Mouse (Mus musculus) left cerebral cortex, adult 11 months (tissue): ENCODE measurements around the gene En1.

ENCODE experiments used
- DNase-seq: peaks from one replicate; pipeline ENCODE4 v3.0.0; 2022; ENCODE audit warnings: low spot score

Gene En1

GRCm38 (mm10) chr1:120600149-120600445 is 2.1 kb upstream of the En1 start:
- no peak for DNase-seq

GRCm38 (mm10) chr1:120600516-120601252 is 1.5 kb upstream of the En1 start:
- DNase-seq = no peak

DNA sequence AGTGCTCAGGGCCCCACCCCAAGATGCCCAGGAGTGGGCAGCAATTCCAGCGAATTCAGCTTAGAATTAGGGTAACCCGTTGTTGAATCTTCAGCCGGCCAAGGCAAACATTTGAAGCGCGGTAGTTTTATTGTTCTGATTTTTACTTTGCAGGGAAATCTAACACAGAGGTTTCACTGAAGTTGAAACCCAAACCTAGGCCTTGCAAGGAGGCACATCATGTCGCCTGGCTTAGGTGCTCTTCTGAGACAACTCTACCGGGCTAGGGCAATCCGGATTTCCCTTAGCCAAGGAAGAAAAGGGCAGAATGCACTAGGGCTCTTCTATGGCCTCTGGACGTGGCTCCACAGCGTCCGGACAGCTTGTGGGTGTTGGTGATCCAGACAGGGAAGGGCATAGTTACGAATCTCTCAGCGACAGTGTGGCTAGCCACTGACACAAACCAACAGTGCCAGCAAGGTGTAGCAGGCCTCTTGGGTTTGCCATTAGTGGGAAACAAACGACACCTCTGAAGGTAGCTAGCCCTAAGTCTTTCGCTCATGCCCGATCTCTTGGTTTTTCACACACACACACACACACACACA is 873 bp upstream of the En1 start:
- no peak for DNase-seq

DNA sequence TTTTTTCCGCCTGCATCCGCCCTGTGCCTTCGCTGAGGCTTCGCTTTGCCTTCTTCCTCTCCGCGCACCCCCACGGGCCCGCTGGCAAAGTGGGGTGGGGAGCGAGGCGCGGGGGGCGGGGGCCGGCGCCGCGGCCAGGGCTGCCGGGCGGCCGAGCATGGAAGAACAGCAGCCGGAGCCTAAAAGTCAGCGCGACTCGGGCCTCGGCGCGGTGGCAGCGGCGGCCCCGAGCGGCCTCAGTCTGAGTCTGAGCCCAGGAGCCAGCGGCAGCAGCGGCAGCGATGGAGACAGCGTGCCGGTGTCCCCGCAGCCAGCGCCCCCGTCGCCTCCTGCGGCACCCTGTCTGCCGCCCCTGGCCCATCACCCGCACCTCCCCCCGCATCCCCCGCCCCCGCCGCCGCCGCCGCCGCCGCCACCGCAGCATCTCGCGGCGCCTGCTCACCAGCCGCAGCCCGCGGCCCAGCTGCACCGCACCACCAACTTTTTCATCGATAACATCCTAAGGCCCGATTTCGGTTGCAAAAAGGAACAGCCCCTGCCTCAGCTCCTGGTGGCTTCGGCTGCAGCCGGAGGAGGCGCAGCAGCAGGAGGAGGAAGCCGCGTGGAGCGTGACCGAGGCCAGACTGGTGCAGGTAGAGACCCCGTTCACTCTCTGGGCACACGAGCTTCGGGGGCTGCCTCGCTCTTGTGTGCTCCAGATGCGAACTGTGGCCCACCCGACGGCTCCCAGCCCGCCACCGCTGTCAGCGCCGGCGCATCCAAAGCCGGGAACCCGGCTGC is 848 bp downstream of the En1 start:
- no peak for DNase-seq

DNA sequence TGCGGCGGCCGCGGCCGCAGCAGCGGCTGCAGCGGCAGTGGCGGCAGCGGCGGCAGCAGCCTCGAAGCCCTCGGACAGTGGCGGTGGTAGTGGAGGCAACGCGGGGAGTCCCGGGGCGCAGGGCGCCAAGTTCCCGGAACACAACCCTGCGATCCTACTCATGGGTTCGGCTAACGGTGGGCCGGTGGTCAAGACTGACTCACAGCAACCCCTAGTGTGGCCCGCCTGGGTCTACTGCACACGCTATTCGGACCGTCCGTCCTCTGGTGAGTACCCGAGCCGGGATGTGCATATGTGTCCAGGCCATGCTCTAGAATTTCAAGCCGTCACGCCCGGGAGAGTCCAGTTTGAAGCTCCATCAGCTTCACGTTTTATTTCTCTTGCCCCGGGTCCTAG is 1.4 kb downstream of the En1 start:
- no peak for DNase-seq

- no peak for DNase-seq
Measured at GRCm38 (mm10) chr1:120604431-120605142, 2.4 kb downstream of the En1 start.

- no peak for DNase-seq
Measured at GRCm38 (mm10) chr1:120605143-120605435, 2.9 kb downstream of the En1 start.

GRCm38 (mm10) chr1:120605521-120606310 is 3.5 kb downstream of the En1 start:
- DNase-seq = no peak

- no peak for DNase-seq
Measured at GRCm38 (mm10) chr1:120606641-120607575, 4.7 kb downstream of the En1 start.

DNA sequence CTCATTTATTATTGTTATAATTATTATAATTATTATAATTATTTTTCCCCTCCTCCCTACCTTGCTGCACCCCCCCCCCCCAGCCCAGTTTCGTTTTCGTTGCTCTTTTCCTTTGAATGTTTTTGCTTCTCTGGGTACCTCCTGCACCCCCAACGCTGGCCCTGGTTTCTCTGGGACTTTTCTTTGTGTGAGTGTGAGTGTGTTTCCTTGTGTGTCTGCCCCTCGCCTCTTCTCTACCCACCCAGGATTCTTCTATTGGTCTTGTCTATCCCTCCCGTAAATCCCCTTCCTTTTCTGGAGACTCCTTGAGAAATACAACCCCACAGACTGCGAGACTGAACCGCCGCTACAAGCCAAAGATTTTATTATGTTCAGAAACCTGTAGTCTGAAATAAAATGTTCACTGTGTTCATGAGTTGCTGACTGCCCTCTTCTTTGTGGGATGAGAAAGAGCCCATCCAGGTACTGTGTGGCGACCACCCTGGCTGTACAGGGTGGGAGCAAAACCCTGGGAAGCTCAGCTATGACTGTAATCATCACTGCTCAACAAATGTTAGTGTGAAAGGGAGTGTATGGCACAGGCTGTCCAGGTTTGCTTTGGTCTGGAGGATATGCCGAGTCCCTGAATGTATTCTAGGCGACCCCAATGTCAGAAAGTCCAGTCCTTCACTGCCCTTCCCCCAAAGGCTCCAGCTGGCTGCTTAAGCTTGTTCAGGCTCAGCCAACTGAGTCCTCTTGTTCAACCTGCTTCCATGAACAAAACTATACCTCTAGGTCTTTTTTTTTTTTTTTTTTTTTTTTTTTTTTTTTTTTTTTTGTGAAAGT is 5.6 kb downstream of the En1 start:
- no peak for DNase-seq

DNA sequence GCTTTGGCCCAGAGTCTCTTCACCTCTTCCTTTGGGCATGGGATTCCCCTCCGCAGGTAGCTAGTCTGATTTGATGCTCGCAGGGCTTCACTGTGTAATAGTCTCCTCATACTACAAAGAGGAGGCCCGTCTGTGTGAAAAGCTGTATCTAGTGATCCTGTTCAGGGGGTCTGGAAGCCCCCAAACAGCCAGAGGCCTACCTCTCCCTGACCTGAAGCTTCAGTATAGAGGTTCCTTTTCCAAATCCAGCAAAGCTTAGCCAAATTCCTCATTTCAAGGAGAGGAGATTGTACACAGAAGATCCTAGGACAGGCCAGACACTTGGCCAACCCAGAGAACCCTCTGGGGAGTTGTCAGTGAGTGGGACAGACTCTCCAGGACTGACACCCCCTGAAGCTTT is 6.2 kb downstream of the En1 start:
- DNase-seq = no peak

GRCm38 (mm10) chr1:120609611-120610010 is 7.4 kb downstream of the En1 start:
- DNase-seq = no peak

- DNase-seq = no peak
Measured at GRCm38 (mm10) chr1:120613461-120614306, 11.5 kb downstream of the En1 start.

DNA sequence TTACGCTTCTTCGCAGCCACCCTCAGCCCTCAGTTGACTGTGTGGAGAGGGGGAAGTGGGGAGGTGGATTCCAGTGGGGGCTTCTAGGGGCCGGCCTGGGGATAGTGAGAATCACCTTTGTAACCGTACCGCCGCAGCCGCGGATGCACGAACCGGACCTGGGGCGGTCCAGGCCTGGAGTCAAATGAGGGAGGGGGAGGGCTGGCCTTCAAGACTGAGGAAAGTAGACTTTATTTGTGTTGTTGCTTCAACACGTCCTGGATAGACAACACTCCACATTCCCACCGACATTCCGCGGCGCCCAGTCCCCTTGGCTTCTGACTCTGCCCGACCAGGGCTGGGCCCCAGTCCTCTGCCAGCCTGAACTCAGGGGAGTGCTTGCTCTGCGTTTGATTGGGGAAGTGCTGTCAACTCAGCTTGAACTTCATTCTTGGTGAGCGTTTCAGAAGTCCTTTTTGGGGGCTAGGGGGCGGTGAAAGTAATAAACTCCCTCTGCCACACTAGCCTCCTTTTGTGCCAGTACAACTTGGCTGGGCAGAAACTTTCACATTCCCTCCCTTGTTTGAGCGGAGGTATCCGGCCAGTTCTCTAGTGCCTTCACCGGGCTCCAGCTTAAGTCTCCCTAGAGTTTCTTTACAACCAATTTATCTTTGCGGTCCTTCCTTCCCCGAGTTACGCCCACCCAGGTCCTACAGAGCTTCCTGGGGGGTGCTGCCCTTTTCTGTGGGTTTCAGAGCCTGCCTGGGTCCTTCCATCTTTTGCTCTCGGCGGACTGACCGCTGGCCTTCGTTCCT is 12.3 kb downstream of the En1 start:
- DNase-seq = no peak

GRCm38 (mm10) chr1:120615521-120615920 is 13.3 kb downstream of the En1 start:
- no peak for DNase-seq

GRCm38 (mm10) chr1:120615927-120616326 is 13.7 kb downstream of the En1 start:
- no peak for DNase-seq

GRCm38 (mm10) chr1:120621383-120621782 is 19.2 kb downstream of the En1 start:
- DNase-seq = no peak

GRCm38 (mm10) chr1:120626930-120627621 is 24.9 kb downstream of the En1 start:
- no peak for DNase-seq
